Mouse (Mus musculus): ENCODE results near the gene Calm3. TPM values are rescaled to one million over a fixed set of nuclear protein-coding genes. Genes with fewer than 3 reads are reported as not detected.
A peak's percentile ranks its signal among the peaks of the same experiment; 100 is the strongest.

Calm3 gene
- polyA plus RNA-seq, 1 experiment from 2014 or later, result 58.8 TPM

DNA sequence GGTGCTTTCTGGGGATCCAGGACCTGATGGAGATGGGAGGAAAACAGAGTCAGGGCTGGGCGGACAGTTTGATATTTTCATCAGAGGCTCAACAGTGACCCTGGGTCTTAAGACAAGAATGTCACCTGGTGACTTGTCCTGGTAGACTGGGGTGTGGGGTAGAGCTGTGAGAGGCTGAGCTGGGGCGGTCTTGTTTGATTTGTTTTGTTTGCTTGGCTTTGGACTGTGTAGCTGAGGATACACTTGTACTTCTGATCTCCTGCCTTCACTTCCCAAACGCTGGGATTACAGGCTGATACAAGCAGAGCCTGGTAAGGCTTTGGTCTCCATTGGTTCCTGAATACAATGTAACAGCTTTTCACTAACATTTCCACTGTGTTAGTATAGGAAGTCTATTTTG is 56.4 kb downstream of the Calm3 start:
- ATAC-seq, result 0 out of 2 replicates have a peak, but pooled peaks have one; percentile 32
- H3K4me1 ChIP-seq (ENCODE audit: insufficient read depth), result peaks cover 4% of the 10 kb centered on the region; the same call in 1 of the 2 replicates

More for the DNA sequence above, 56.4 kb downstream of the Calm3 start:
- TF ChIP-seq EP300 (IDR thresholded peaks at IDR 0.05; ENCODE audit: low read depth), result no peak
- no peak for TF ChIP-seq CTCF (IDR thresholded peaks at IDR 0.05; ENCODE audit: low read depth)
- Histone ChIP-seq H3K27ac (ENCODE audit: low read depth) (no peak overlapping the region), H3K4me2 (ENCODE audit: low read depth, low read length) (no peak overlapping the region), H3K9me3 (ENCODE audit: low read length) (no peaks in the 10 kb centered on the region), H3K27me3 (ENCODE audit: insufficient read depth, low read length) (no peaks in the 10 kb centered on the region), H3K36me3 (replicated peaks; ENCODE audit: insufficient read depth, low read length) (peaks cover 27% of the 10 kb centered on the region), H3K4me3 (ENCODE audit: low read depth, low read length) (no peak overlapping the region), H3K9ac (replicated peaks) (0 out of 2 replicates have a peak overlapping the region, but pooled peaks have one; percentile 4)
- WGBS (ENCODE audit: insufficient replicate concordance), result 52% methylated on average over 3 of the region's 3 CpGs
- DNase-seq, result no peak

Other genes with a start within 250 kb of the Calm3 start
- not detected in 2 replicates for gene Ceacam15, start 248.4 kb downstream of the Calm3 start, polyA plus RNA-seq (2015; fragmentation: Nextera tagmentation; extraction: Ambion mirVana)
- not detected in 2 replicates for gene Ceacam9, start 202.2 kb downstream of the Calm3 start, polyA plus RNA-seq (2015; fragmentation: Nextera tagmentation; extraction: Ambion mirVana)
- 151 and 153 TPM in 2 replicates for gene Ap2s1, start 185.7 kb downstream of the Calm3 start, polyA plus RNA-seq (2015; fragmentation: Nextera tagmentation; extraction: Ambion mirVana)
- 43.9 and 44.8 TPM in 2 replicates for gene Slc1a5, start 142.8 kb downstream of the Calm3 start, polyA plus RNA-seq (2015; fragmentation: Nextera tagmentation; extraction: Ambion mirVana)
- 15.9 and 18.4 TPM in 2 replicates for gene Strn4, start 108.2 kb downstream of the Calm3 start, polyA plus RNA-seq (2015; fragmentation: Nextera tagmentation; extraction: Ambion mirVana)
- gene Fkrp, start 107.4 kb downstream of the Calm3 start, polyA plus RNA-seq (2015; fragmentation: Nextera tagmentation; extraction: Ambion mirVana), result 7.4 and 8.7 TPM in 2 replicates
- 4.3 and 5.0 TPM in 2 replicates for gene Prkd2, start 81.2 kb downstream of the Calm3 start, polyA plus RNA-seq (2015; fragmentation: Nextera tagmentation; extraction: Ambion mirVana)
- gene Dact3, start 48.8 kb downstream of the Calm3 start, polyA plus RNA-seq (2015; fragmentation: Nextera tagmentation; extraction: Ambion mirVana), result 0.09 TPM in 2 replicates
- gene Gng8, start 32.3 kb downstream of the Calm3 start, polyA plus RNA-seq (2015; fragmentation: Nextera tagmentation; extraction: Ambion mirVana), result 0.15 and 0.20 TPM in 2 replicates
- gene Ptgir, start 17.6 kb downstream of the Calm3 start, polyA plus RNA-seq (2015; fragmentation: Nextera tagmentation; extraction: Ambion mirVana), result 1.1 and 1.7 TPM in 2 replicates
- 0.06 and 0.09 TPM in 2 replicates for gene Pnmal2, start 20.6 kb upstream of the Calm3 start, polyA plus RNA-seq (2015; fragmentation: Nextera tagmentation; extraction: Ambion mirVana)
- gene Pnmal1, start 35.6 kb upstream of the Calm3 start, polyA plus RNA-seq (2015; fragmentation: Nextera tagmentation; extraction: Ambion mirVana), result 0.02 and 0.04 TPM in 2 replicates
- gene Gm42372, start 59.0 kb upstream of the Calm3 start, polyA plus RNA-seq (2015; fragmentation: Nextera tagmentation; extraction: Ambion mirVana), result not detected in 2 replicates
- gene Ccdc8, start 68.6 kb upstream of the Calm3 start, polyA plus RNA-seq (2015; fragmentation: Nextera tagmentation; extraction: Ambion mirVana), result 1.1 and 1.3 TPM in 2 replicates
- 26.9 and 32.1 TPM in 2 replicates for gene Ppp5c, start 103.8 kb upstream of the Calm3 start, polyA plus RNA-seq (2015; fragmentation: Nextera tagmentation; extraction: Ambion mirVana)
- gene Hif3a, start 138.3 kb upstream of the Calm3 start, polyA plus RNA-seq (2015; fragmentation: Nextera tagmentation; extraction: Ambion mirVana), result 2.6 and 3.9 TPM in 2 replicates
- 0.54 and 0.69 TPM in 2 replicates for gene Psg16, start 149.9 kb upstream of the Calm3 start, polyA plus RNA-seq (2015; fragmentation: Nextera tagmentation; extraction: Ambion mirVana)
- not detected in 2 replicates for gene Ceacam3, start 226.2 kb upstream of the Calm3 start, polyA plus RNA-seq (2015; fragmentation: Nextera tagmentation; extraction: Ambion mirVana)